Mouse (Mus musculus): ENCODE measurements around the gene Tmem143. TPM values are rescaled to one million over a fixed set of nuclear protein-coding genes. Genes with fewer than 3 reads are reported as not detected.
A peak's percentile ranks its signal among the peaks of the same experiment; 100 is the strongest.
"Not testable (repeated sequence)": the region's sequence is repeated elsewhere in the genome, so short reads cannot be mapped to it uniquely, and the experiment has no call there.

Tmem143 gene
- polyA plus RNA-seq, 1 experiment, result 35.5 TPM

GRCm38 (mm10) chr7:45920583-45921241 lies 24.0 kb downstream of the Tmem143 start:
- Histone ChIP-seq H3K4me3 (replicated peaks; ENCODE audit: extremely low read depth, low read depth, low read length) (peak overlapping the region; percentile 77), H3K4me1 (ENCODE audit: control insufficient read depth, insufficient read depth, low read length) (peaks cover 21% of the 10 kb centered on the region)
- DNase-seq, result no peak
- TF ChIP-seq CTCF (IDR thresholded peaks at IDR 0.05; ENCODE audit: insufficient read depth, low read length) (no peak), POLR2A (IDR thresholded peaks at IDR 0.05; ENCODE audit: borderline replicate concordance, extremely low read depth, low read depth, low read length) (no peak)
- WGBS, result 18% methylated on average over 9 of the region's 9 CpGs

DNA sequence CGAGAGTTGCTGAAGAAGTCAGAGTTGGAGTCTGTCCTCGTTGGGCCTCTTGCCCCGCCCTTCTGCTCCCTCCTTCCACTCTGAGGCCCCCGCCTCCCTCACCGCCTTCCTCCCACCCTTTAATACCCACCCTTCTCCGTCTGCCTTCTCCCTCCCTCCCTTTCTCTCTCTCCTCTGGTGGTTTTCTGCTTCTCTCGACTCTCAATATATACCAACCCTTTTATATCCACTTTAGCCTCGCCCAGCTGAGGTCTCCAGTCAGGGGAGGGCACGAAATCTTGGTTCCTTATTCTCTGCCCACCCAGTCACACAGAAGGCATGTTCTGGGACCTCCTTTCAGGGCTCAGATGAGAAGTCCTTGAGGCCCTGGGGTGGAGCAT lies 24.5 kb downstream of the Tmem143 start, which contains the start of gene Emp3:
TSS of gene Emp3 (minus strand) at position 163 of the 380 bp plus-strand sequence.
- DNase-seq, result no peak
- peaks cover 17% of the 10 kb centered on the region for H3K4me1 ChIP-seq (ENCODE audit: control insufficient read depth, insufficient read depth, low read length)
- no peak for TF ChIP-seq CTCF (IDR thresholded peaks at IDR 0.05; ENCODE audit: insufficient read depth, low read length)
- TF ChIP-seq POLR2A (IDR thresholded peaks at IDR 0.05; ENCODE audit: borderline replicate concordance, extremely low read depth, low read depth, low read length), result peak; percentile 52; the same call in 1 of the 2 replicates
- whole genome bisulfite sequencing, result 23% methylated on average over 9 of the region's 9 CpGs
- peak within 1 kb of the TSS; percentile 77 for H3K4me3 ChIP-seq (replicated peaks; ENCODE audit: extremely low read depth, low read depth, low read length)

DNA sequence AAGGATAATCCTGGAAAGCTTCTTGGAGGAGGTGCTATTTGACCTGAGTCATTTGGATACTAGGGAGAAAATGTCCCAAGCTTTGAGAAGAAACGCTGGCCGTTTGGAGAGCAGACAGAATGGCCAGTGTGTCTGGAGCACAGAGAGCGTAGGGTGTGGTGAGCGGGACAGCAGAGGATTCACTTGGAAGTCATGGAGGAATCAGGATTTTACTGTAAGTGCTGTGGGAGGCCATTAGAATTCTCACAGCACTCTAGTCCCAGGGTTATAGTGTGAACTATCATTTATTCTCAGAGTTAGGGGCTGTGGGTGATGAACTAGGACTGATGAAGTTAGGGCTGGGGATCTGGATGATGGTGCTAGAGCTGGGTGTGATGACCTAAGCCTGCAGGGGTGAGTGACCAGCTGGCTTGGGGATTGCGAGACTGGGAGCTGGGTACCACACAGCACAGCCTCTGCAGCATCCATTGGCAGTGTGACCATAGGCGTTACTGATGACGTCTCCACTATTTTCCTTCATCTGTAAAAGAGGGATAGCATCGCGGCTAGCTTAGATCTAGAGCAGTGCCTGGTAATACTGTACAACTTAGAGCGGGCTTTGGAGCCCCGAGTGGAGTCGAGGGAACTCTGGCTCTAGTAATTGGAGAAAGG lies 25.3 kb downstream of the Tmem143 start:
- Histone ChIP-seq H3K4me3 (replicated peaks; ENCODE audit: extremely low read depth, low read depth, low read length) (no peak overlapping the region), H3K4me1 (ENCODE audit: control insufficient read depth, insufficient read depth, low read length) (peaks cover 14% of the 10 kb centered on the region)
- DNase-seq, result no peak
- no peak for TF ChIP-seq POLR2A (IDR thresholded peaks at IDR 0.05; ENCODE audit: borderline replicate concordance, extremely low read depth, low read depth, low read length)
- TF ChIP-seq CTCF (IDR thresholded peaks at IDR 0.05; ENCODE audit: insufficient read depth, low read length), result no peak
- 66% methylated on average over 12 of the region's 12 CpGs for WGBS

- under 1% methylated on average over 37 of the region's 37 CpGs for WGBS
- TF ChIP-seq CTCF (IDR thresholded peaks at IDR 0.05; ENCODE audit: insufficient read depth, low read length) (no peak), POLR2A (IDR thresholded peaks at IDR 0.05; ENCODE audit: borderline replicate concordance, extremely low read depth, low read depth, low read length) (peak; percentile 83; the same call in 1 of the 2 replicates)
- peak overlapping the region; percentile 85 for H3K4me3 ChIP-seq (replicated peaks; ENCODE audit: extremely low read depth, low read depth, low read length)
These were observed 26.4 kb downstream of the Tmem143 start for GRCm38 (mm10) chr7:45922928-45923761.

DNA sequence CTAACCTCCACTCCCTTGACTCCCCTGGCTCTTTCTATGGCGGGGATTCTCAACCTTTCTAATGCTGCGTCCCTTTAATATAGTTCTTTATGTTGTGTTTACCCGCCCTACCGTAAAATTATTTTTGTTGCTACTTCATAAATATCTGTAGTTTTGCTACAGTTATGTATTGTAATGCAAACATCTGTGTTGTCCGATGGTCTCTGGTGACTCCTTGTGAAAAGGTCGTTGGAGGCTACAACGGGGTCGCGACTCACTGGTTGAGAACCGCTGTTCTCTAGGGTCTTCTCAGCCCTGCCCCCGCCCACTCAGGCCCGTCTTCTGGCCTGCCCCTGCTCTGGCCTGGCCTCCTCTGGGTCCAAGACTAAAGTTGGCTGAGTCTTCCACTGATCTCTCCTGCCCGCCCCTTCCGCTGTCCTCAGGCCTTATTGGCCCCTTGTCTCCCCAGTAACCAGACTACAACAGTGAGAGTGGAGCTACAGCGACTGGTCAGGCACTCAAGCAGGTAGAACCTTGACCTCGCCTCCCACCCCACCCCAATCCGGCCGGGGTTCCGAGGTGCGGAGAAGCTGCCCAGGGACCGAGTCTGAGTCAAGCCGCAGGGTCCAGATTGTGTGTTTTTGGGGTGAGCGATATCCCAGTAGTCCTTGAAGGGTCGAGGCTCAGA lies 27.2 kb downstream of the Tmem143 start, which contains the start of gene Ccdc114:
TSS of gene Ccdc114 (plus strand) at position 311 of the 667 bp plus-strand sequence.
- TF ChIP-seq CTCF (IDR thresholded peaks at IDR 0.05; ENCODE audit: insufficient read depth, low read length), result no peak
- TF ChIP-seq POLR2A (IDR thresholded peaks at IDR 0.05; ENCODE audit: borderline replicate concordance, extremely low read depth, low read depth, low read length), result peak; percentile 81; the same call in 1 of the 2 replicates
- Histone ChIP-seq H3K4me1 (ENCODE audit: control insufficient read depth, insufficient read depth, low read length) (peaks cover 10% of the 10 kb centered on the region), H3K4me3 (replicated peaks; ENCODE audit: extremely low read depth, low read depth, low read length) (peak within 1 kb of the TSS; percentile 85)
- WGBS, result 9% methylated on average over 24 of the region's 24 CpGs
- DNase-seq, result peak; percentile 68

More at GRCm38 (mm10) chr7:45922928-45923761, 26.4 kb downstream of the Tmem143 start:
- H3K4me1 ChIP-seq (ENCODE audit: control insufficient read depth, insufficient read depth, low read length), result peaks cover 10% of the 10 kb centered on the region
- DNase-seq, result peak; percentile 91

GRCm38 (mm10) chr7:45924429-45924816 lies 27.7 kb downstream of the Tmem143 start:
- no peak for DNase-seq
- no peak for TF ChIP-seq CTCF (IDR thresholded peaks at IDR 0.05; ENCODE audit: insufficient read depth, low read length)
- TF ChIP-seq POLR2A (IDR thresholded peaks at IDR 0.05; ENCODE audit: borderline replicate concordance, extremely low read depth, low read depth, low read length), result no peak
- WGBS, result 23% methylated on average over 14 of the region's 14 CpGs
- peak overlapping the region; percentile 60 for H3K4me3 ChIP-seq (replicated peaks; ENCODE audit: extremely low read depth, low read depth, low read length)
- H3K4me1 ChIP-seq (ENCODE audit: control insufficient read depth, insufficient read depth, low read length), result peaks cover 10% of the 10 kb centered on the region

GRCm38 (mm10) chr7:45928626-45929295 lies 32.0 kb downstream of the Tmem143 start:
- DNase-seq, result no peak
- TF ChIP-seq POLR2A (IDR thresholded peaks at IDR 0.05; ENCODE audit: borderline replicate concordance, extremely low read depth, low read depth, low read length), result no peak
- no peak for TF ChIP-seq CTCF (IDR thresholded peaks at IDR 0.05; ENCODE audit: insufficient read depth, low read length)
- Histone ChIP-seq H3K4me3 (replicated peaks; ENCODE audit: extremely low read depth, low read depth, low read length) (no peak overlapping the region), H3K4me1 (ENCODE audit: control insufficient read depth, insufficient read depth, low read length) (no peaks in the 10 kb centered on the region)
- 23% methylated on average over 22 of the region's 23 CpGs for WGBS

GRCm38 (mm10) chr7:45929688-45930087 lies 32.9 kb downstream of the Tmem143 start:
- Histone ChIP-seq H3K4me1 (ENCODE audit: control insufficient read depth, insufficient read depth, low read length) (no peaks in the 10 kb centered on the region), H3K4me3 (replicated peaks; ENCODE audit: extremely low read depth, low read depth, low read length) (no peak overlapping the region)
- no peak for DNase-seq
- TF ChIP-seq POLR2A (IDR thresholded peaks at IDR 0.05; ENCODE audit: borderline replicate concordance, extremely low read depth, low read depth, low read length) (no peak), CTCF (IDR thresholded peaks at IDR 0.05; ENCODE audit: insufficient read depth, low read length) (no peak)
- WGBS, result 95% methylated on average over 1 of the region's 1 CpGs

GRCm38 (mm10) chr7:45933766-45934165 lies 37.0 kb downstream of the Tmem143 start:
- DNase-seq; H3K4me3 ChIP-seq (replicated peaks; ENCODE audit: extremely low read depth, low read depth, low read length); H3K4me1 ChIP-seq (ENCODE audit: control insufficient read depth, insufficient read depth, low read length): not testable (repeated sequence)
- 72% methylated on average over 12 of the region's 12 CpGs for WGBS

All from lung, adult 2 months (tissue).